Mouse (Mus musculus) c-Kit-negative CD71-positive TER-119-positive erythroid progenitor cells, embryonic 14.5 days (primary cell): ENCODE measurements around the gene Card10.
A peak's percentile ranks its signal among the peaks of the same experiment; 100 is the strongest.

Experiments
- DNase-seq: peaks from one replicate; pipeline ENCODE4 v3.0.0-alpha.2; 2013; ENCODE audit warnings: low read depth, low spot score

The Card10 gene

DNA sequence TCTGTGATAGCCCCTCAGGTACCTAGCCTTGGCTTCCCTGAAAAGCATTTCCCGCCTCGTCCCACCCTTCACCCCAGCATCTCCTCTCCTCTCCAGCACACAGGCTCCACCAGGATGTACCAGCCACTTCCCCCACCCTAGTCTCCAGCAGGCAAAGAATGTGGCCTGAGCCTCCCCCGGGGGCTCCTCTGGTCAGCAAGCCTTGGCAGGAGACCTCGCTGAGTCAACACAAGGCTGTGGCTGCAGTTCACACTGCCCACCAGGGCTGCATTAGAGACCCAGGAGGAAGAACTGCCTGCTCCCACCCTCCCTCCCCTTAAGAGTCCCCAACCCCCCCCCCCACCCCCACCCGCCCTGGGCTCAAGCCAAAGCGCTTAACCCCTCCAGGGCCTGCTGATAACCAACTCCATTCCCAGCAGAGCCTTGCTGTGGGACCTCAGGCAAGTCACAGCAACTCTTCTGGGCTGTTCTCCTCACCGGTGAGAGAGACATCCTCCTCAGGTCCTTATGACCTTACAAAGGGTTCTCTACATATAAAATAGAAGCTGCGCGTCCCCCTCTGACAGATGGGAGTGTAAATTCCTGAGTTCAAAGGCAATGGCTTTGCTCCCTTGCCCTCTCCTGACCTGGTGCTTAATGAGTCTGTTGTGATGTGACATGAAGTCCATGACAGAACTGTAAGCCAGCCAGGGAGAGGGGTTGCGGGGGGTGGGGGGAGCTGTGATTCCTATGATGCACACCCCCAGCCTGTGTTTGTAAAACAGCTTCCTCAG is 31.6 kb upstream of the Card10 start:
- no peak for DNase-seq

DNA sequence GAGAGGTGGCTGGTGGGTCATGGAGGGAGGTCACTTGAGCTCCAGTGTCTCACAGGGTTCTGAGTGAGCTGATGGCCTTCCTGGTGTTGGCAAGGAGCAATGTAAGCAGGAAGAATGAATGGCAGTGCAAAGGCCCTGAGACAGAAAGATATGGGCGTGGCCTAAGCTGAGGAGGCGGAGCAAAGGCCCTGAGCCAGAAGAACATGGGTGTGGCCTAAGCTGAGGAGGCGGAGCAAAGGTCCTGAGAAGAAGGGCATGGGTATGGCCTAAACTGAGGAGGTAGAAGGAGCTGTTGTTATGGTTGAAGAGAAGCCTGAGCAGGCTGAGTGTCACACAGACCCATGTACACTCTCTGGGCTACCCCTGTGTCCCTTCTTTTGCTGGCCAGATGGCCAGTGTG is 30.7 kb upstream of the Card10 start:
- DNase-seq, result peak; percentile 37

DNA sequence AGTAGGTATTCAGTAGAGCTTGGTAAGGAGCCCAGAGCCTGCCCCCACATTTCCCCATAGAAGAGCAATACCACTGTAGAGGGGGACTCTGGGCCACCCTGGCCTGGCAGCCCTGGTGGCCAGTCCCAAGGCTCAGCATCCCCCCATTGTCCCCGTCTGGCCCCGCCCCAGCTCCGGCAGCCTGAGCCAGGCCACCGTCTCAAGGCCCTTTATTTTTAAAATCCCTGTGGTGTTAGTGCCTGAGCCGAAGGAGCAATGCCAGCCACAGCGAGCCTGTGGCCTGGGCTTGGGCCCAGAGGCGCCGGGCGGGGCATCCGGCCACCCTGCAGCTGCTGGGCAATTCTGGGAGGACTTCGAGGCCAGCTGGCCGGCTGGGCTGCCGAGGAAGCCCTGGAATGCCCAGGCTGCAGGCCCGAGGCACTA is 29.9 kb upstream of the Card10 start:
- no peak for DNase-seq

DNA sequence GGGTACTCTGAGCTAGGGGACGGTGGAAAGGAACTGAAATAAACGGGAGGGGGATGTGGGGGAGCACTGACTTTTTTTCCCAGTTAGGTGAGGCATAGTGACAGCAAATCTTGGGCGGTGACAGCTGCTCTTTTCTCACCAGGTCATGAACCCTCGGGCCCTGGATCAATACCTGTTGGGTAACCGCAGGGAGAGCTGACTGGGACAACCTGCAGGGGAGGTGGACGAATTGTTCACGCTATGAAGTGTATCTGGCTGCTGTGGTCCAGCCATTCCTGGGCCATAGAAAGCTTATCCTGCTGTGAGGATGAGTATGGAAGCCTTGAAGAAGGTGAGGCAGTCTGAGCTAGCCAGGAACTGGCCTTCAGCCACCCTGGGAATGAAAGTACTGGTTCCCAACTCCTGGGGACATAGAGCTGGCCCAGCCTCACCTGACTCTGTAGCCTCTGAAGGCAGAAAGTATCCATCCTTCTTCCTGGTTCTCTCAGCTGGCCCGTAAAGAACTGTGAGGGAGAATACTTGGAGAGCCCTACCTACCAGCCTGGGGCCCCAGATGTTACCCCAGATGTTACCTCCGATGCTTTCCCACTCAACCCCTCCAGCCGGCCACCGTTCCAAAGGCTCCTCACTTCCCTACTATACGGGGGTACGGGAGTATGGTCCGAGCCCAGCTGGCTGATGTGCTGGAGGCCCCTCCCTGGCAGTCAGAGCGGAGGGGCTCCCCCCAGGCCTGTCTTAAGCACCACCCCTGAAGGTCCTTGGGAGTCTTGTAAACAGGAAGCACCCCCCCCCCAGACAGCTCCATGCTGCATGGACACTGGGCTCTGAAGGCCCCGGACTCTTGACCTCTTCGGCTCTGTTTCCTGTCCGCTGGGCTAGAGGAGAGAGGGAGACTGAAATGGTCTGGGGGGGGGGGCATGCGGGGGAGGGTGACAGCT is 29.1 kb upstream of the Card10 start:
- DNase-seq, result no peak

DNA sequence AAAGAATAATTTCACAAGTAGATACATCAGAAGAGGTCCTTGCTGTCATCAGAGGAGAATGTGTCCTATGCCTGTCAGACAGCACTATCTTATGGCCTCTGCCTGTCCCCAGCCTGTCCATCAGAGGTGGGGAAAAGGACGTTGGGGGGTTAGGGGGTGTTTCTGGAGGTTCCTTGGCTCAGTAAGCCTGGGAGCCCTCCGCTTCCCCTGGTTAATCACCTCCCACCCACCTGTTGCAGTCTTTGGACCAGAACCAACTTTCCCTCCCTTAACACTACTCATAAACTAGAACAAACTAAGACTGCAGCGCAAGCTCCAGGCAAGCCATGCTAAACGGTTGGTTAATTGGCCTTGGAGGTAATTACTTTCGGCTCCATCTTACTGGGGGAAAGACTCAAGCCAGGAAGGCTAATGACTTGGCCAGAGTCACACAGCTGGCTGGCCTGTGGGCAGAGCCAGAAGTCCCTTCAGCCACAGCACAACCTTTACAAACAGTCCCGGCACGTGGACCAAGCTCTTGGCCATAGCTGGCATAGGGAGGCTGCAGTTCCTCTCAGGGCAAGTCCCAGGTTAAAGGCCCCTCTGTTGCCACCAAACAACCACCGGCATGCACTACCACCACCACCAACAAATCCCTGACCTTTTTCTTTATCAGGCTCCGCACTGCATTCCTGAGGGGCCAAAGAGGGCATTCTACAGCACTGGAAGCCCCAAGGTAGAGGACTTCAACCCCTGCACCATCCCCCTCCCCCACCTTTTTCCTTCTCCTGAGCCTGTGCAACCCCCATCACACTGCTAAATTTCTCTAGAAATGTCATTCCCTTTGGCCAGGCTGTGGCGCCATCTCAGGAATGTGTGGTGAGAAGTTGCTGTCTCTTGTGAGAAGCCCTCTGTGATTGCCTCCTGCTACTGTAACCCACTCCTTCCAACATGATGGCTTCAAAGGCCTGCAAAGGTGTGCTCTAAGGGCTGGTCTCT is 28.2 kb upstream of the Card10 start:
- no peak for DNase-seq

DNA sequence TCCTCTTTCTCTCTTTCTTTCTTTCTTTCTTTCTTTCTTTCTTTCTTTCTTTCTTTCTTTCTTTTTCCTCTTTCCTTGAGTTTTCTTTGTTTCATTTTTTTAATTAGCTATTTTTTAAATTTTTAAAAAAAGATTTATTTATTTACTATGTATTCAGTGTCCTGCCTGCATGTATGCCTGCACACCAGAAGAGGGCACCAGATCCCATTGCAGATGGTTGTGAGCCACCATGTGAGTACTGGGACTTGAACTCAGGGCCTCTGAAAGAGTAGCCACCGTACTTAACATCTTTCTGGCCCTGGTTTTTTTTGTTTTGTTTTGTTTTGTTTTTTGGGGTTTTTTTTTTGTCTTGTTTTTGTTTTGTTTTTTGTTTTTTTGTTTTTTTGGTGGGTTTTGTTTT is 26.8 kb upstream of the Card10 start:
- DNase-seq, result no peak

DNA sequence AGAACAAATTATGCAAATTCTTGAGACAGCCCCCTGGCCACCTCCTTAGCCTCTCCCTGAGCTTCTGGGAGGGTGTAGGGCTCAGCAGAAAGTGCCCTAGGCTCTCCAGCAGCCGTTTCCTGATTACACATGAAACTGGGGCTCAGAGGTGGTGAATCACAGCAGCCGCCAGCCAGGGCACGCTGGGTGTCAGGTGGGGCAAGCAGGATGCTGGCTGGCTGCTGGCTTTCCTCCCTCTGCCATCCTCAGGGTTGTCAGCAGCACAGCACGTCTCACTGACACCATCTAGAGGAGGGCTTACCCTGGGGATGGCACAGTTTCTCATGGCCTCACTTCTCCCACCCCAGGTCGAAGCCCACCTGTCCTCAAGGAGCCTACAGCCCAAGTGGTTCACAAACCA is 25.5 kb upstream of the Card10 start:
- DNase-seq, result no peak

DNA sequence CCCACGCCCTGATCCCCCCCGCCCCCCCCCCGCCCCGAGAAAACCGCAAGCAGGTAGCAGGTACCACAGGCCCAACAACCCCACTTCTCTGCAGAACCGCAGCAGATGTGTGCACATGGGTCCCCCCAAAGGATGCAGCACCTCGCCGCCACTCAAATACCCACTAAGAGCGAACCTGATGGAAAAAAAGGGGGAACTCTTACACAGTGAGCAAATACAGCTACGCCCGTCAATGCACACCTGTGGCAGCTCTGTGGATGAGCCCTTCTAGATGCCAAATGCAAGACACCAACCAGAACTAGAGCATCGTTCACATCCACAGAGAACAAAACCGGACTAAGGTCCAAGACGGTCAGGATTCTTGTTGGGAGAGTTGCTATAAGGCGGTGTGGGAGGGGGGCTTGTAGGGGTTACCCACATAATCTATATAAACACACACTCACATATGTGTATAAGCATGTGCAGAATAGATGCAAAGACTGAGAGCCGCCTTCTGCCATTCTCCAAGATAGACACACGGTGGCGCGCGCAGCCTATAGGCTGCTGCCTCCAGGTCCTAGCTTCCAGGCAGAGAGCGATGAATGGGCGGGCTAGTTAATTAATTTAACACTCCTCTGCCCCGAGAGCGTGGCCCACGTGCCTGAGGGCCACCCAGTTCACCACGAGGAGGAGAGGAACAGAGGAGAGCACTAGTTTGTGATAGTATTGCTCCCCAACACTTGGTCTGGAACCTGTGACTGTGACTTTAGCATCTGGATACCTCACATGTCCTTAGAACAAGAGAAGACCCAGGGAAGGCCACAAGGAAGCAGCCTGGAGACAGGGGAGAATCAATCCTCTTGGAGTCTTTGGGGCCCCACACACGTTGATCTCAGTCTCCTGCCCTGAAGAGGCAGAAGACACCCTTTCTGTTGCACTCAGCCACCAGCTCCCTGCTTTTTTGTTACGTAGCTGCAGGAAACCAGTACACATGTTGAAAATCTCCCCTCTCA is 23.7 kb upstream of the Card10 start:
- no peak for DNase-seq

DNA sequence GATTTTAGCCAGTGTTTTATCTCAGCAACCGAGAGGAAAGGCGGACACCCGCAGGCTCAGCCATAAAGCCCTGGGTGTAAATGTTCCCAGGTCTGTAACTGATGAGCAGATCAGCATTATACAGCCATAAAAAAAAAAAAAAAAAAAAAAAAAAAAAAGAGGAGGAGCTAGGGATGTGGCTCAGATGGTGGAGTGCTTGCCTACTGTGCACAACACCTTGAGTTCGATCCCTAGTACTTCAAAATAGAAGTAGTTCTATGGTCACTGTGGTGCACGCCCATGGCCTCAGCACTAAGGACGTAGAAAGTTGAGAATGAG is 13.2 kb upstream of the Card10 start:
- no peak for DNase-seq

DNA sequence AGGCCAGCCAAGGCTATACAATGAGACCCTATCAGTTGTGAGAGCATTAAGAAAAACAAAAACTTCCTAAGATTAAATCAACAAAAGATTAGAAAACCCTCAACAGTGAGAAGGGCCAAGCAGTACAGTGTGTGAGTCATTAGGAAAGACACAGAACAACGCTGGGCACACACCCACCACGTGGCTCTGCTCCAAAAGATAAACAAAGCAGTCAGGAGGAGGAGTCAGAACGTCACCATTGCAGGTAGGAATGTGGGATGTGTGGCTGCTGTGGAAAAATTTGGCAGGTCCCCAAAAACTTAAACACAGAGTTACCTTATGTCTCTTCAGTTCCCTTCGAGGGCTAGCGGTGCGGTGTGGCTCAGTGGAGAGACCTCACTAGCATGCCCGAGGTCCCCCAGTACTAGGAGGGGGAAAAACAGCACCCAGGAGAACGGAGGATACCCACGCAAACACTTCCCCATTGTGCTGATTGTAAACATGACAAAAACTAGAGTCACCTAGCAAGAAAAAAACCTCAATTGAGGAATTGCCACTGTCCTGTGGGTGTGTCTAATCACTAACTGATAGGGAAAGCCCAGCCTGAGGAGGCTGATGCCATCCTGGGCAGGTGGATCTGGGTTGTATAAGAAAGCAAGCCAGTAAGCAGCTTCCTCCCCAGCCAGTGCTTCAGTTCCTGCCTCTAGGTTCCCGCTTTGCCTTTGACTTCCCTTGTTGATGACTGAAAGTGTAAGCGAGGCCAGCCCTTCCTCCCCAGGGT is 12.7 kb upstream of the Card10 start:
- DNase-seq, result no peak

DNA sequence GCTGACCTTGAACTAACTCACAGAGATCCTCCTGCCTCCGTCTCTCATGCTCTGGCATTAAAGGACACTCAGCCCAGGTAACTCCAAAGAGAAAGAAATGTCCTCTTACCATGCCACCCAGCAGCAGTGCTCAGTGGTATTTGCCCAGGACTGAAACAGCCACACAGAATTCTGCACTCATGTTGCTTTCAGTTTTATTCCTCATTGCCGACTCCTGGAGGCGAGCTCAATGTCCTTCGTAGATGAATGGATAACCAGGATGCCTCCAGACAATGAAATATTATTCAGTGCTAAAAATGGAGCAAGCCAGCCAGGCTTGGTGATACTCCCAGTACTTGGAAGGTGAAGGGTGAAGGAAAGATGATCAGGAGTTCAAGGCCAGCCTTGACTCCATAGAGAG is 10.8 kb upstream of the Card10 start:
- DNase-seq, result no peak

DNA sequence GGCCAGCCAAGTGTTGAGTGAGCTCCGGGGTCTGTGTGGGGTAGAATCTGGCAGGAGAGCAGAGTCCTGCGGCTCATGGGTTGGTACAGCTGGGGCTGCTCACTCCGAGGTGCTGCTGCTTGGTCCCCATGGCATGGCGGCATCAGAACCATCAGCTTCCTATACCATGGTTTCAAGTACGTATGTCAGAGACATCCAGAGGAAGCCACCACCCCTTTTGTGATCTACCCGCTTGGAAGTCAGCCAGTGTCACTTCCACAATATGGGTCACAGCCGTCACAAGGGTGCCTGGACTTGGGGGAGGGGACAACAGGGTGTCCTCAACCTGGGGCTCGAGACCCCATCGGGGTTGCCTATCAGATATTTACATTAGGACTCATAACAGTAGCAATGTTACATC is 7.3 kb upstream of the Card10 start:
- DNase-seq, result no peak

DNA sequence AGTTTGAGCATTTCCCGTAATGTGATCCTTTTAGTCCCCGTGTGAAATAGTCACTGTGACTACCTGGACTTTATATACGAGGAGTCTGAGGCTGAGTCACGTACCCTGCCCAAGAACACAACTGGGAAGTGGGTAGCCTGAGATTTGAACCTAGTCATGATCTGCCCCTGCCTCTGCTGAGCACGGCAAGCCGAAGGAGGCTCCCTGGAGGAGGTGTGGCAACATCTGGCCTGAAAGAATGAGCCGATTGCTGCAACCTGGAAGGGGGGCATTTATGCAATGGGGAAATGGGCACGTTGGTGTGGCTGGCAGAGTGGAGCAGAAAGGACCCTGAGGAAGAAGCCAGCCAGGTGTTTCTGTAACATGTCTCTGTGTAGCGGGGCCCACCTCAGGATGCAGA is 6.9 kb upstream of the Card10 start:
- no peak for DNase-seq

DNA sequence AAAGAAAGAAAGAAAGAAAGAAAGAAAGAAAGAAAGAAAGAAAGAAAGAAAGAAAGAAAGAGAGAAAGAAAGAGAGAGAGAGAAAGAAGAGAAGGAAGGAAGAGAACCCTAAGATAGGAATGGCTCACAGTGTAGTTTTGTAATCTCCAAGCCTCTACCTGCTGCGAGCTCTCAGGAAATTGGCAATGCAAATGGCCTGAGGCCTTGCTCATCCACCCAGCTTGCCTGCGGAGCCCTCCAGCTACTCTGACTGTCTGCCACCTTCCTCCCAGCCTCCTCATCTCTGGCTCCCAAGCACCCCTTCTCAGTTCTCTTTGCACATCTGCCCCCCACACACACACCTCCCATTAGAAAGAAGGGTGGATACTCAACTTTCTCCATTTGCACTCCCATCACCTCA is 6.1 kb upstream of the Card10 start:
- DNase-seq, result no peak

DNA sequence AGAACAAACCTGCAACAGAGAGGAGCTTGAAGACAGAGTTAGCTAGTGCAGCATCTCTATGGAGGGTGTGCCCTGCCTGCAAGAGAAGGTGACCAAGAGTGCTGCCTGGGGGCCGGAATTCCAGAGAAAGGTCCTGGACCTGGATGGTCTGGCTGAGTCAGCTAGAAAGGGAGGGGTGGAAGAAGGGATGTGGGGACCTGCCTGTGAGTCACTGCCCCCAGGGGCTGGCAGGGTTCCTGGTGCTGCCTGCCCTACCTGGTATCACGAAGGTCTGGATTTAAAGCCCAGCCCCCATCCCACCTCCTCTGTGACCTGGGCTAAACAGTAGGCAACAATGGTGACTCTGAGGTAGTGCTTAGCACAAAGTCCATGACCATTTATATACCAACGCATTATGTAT is 4.3 kb upstream of the Card10 start:
- DNase-seq, result no peak

DNA sequence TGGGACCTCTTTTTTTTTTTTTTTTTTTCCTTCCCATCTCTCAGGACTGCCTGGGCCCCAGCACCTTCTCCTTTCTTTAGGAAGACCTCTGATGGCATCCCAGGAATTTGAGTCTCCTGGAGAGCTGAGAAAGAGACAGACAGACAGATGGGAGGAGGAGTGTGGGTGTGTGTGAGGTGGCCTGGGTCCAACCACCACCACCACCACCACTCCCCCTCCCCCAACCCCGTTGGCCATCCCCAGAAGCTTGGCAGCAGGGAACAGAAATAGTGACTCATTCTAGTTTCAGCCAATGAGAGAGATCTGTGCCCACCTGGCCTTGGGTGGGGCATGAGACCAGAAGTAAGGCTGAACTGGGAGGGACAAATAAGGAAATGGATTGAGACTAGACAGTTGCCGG is 3.8 kb upstream of the Card10 start:
- DNase-seq, result no peak

DNA sequence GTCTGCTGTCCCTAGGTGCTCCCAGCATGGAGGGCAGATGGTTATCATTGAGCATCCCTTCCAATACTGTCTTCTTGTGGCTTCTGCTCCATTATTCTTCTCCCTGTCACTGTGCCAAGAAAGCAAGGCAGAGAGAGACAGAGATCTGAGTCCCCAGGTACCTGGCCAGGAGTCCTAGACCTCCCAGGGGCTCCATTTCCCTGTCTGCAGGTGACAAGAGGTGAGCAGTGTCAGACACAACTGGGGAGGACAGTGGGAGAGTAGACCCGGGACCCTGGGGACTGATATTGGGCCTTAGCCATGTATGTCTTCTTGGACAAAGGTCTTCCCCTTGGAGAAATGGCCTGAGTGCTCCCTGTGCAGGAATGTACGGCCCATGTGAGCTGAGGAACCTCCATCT is 2.5 kb upstream of the Card10 start:
- no peak for DNase-seq

DNA sequence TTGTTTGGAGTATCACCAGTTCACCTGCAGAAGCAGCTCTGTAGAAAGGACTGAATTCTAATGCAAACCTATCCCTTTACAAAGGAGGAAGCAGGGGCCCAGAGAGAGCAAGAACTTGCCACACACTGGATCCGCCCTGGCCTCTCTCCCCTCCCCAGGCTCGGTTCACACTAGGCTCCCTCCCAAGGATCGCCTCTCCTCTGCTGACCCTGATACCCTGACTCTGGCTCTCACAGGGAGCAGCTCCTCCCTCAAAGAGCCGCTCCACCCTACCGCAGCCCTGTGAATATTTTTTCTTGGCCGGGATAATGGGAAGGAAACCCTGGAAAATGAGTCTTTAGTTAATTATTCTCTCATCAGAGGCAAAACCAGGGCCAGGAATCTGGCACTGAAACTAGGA is 1.5 kb upstream of the Card10 start:
- DNase-seq, result no peak

DNA sequence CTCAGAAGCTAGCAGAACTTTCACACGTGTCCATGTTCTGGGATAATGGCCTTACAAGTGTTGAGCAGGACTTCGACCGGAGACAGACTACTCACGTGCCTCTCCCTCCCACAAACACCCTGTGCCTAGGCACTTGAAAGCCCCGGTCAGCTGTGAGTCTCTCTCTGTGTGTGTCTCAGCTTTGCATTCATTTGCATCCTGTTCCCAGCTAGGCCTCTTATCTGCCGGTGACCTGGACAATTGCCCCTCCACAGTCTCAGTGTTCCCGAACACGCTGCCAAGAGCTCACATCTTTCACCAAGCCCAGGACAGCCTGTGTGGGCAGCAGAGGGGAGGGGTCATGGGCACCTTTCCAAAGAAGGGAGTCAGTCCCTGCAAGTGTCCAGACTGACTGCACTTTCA is 658 bp upstream of the Card10 start:
- DNase-seq, result no peak
